Mouse (Mus musculus): Measurements from ENCODE around the gene Tbrg4. TPM values are rescaled to one million over a fixed set of nuclear protein-coding genes. Genes with fewer than 3 reads are reported as not detected.

Gene Tbrg4
- polyA plus RNA-seq (2014; fragmentation: Nextera tagmentation; extraction: Ambion mirVana): 40.0 and 46.3 TPM in 2 replicates

DNA sequence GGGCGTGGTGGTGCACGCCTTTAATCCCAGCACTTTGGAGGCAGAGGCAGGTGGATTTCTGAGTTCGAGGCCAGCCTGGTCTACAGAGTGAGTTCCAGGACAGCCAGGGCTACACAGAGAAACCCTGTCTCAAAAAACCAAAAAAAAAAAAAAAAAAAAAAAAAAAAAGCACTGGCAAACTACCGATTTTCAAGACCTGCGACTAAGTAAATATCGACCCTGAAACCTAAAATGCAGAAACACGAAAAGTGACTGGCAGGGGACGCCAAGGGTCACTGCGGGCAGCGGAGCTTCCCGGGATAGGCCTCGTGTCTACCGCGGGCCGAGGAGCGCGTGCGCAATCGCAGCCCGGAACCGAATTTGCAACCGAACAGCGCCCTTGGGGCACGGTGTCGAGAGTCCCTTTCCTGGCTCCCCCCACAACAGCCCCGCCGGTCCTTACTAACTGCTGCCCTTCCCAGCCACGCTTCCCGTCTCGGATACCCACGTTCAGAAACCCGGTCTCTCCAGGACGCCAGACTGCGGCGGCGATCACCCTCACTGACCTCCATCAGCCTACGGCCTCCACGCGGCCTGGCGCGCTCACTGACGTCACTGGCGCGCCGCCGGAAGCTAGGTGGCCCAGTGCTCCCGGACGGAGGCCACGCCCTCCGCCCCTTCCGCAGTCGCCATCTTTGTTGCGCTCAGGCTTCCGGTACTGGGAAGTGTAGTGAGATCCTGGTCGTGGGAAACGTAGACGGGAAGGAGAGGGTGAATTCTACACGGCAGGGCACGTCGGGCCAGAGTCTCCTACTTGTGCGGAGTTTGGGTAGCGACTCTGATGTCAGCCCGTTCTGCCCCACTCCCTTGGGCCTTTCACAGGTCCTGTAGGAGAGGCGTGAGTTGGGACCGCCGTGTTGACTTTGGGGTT, at the start of gene Tbrg4:
TSS of gene Tbrg4 (minus strand) at position 590 of the 910 bp plus-strand sequence.
- under 1% methylated on average over 66 of the region's 66 CpGs for WGBS

GRCm38 (mm10) chr11:6675402-6675801, 49.5 kb upstream of the Tbrg4 start:
- no peak for ATAC-seq (ENCODE audit: insufficient number of reproducible peaks, low FRiP score, low TSS enrichment, low read depth)
- DNase-seq (ENCODE audit: low spot score): no peak
- Histone ChIP-seq H3K27me3 (ENCODE audit: control insufficient read depth, insufficient read depth, low read length) (no peaks in the 10 kb centered on the region), H3K27ac (replicated peaks; ENCODE audit: low read depth, low read length) (no peak overlapping the region), H3K36me3 (ENCODE audit: control insufficient read depth, insufficient read depth, low read length) (no peaks in the 10 kb centered on the region), H3K4me1 (ENCODE audit: control insufficient read depth, insufficient read depth, low read length) (no peaks in the 10 kb centered on the region), H3K9me3 (ENCODE audit: control insufficient read depth, low read length) (no peaks in the 10 kb centered on the region), H3K4me2 (ENCODE audit: low read depth, severe bottlenecking) (no peak overlapping the region), H3K4me3 (ENCODE audit: low read depth, low read length) (no peak overlapping the region), H3K9ac (ENCODE audit: low read length) (no peak overlapping the region)
- WGBS: 59% methylated on average over 7 of the region's 7 CpGs

More for the DNA sequence above, at the start of gene Tbrg4:
- Histone ChIP-seq H3K9ac (ENCODE audit: low read length) (peak within 1 kb of the TSS; percentile 79), H3K4me3 (ENCODE audit: low read depth, low read length) (peak within 1 kb of the TSS; percentile 79), H3K4me1 (ENCODE audit: control insufficient read depth, insufficient read depth, low read length) (peaks cover 10% of the 10 kb centered on the region), H3K36me3 (ENCODE audit: control insufficient read depth, insufficient read depth, low read length) (peaks cover 19% of the 10 kb centered on the region; the same call in 1 of the 2 replicates), H3K9me3 (ENCODE audit: control insufficient read depth, low read length) (no peaks in the 10 kb centered on the region), H3K27ac (replicated peaks; ENCODE audit: low read depth, low read length) (peak within 1 kb of the TSS; percentile 77), H3K27me3 (ENCODE audit: control insufficient read depth, insufficient read depth, low read length) (no peaks in the 10 kb centered on the region), H3K4me2 (ENCODE audit: low read depth, severe bottlenecking) (peak within 1 kb of the TSS; percentile 89)
- DNase-seq (ENCODE audit: low spot score): peak; percentile 94
- peak; percentile 94 for ATAC-seq (ENCODE audit: insufficient number of reproducible peaks, low FRiP score, low TSS enrichment, low read depth)

- Histone ChIP-seq H3K4me1 (ENCODE audit: control insufficient read depth, insufficient read depth, low read length) (no peaks in the 10 kb centered on the region), H3K4me2 (ENCODE audit: low read depth, severe bottlenecking) (no peak overlapping the region), H3K27ac (replicated peaks; ENCODE audit: low read depth, low read length) (no peak overlapping the region), H3K27me3 (ENCODE audit: control insufficient read depth, insufficient read depth, low read length) (no peaks in the 10 kb centered on the region), H3K4me3 (ENCODE audit: low read depth, low read length) (no peak overlapping the region), H3K9me3 (ENCODE audit: control insufficient read depth, low read length) (no peaks in the 10 kb centered on the region), H3K36me3 (ENCODE audit: control insufficient read depth, insufficient read depth, low read length) (no peaks in the 10 kb centered on the region), H3K9ac (ENCODE audit: low read length) (no peak overlapping the region)
- 87% methylated on average over 9 of the region's 9 CpGs for WGBS
- ATAC-seq (ENCODE audit: insufficient number of reproducible peaks, low FRiP score, low TSS enrichment, low read depth): no peak
- no peak for DNase-seq (ENCODE audit: low spot score)
Observed at GRCm38 (mm10) chr11:6674701-6675100, 48.8 kb upstream of the Tbrg4 start.

- no peak overlapping the region for H3K4me2 ChIP-seq (ENCODE audit: low read depth, severe bottlenecking)
- DNase-seq (ENCODE audit: low spot score): no peak
- H3K27me3 ChIP-seq (ENCODE audit: control insufficient read depth, insufficient read depth, low read length): no peaks in the 10 kb centered on the region
- no peak overlapping the region for H3K27ac ChIP-seq (replicated peaks; ENCODE audit: low read depth, low read length)
- no peaks in the 10 kb centered on the region for H3K4me1 ChIP-seq (ENCODE audit: control insufficient read depth, insufficient read depth, low read length)
- 90% methylated on average over 4 of the region's 4 CpGs for whole genome bisulfite sequencing
- no peak overlapping the region for H3K4me3 ChIP-seq (ENCODE audit: low read depth, low read length)
- H3K9me3 ChIP-seq (ENCODE audit: control insufficient read depth, low read length): no peaks in the 10 kb centered on the region
- no peaks in the 10 kb centered on the region for H3K36me3 ChIP-seq (ENCODE audit: control insufficient read depth, insufficient read depth, low read length)
- no peak overlapping the region for H3K9ac ChIP-seq (ENCODE audit: low read length)
- ATAC-seq (ENCODE audit: insufficient number of reproducible peaks, low FRiP score, low TSS enrichment, low read depth): no peak
Observed at GRCm38 (mm10) chr11:6670826-6671225, 45.0 kb upstream of the Tbrg4 start.

GRCm38 (mm10) chr11:6670044-6670443, 44.2 kb upstream of the Tbrg4 start:
- no peaks in the 10 kb centered on the region for H3K36me3 ChIP-seq (ENCODE audit: control insufficient read depth, insufficient read depth, low read length)
- H3K9me3 ChIP-seq (ENCODE audit: control insufficient read depth, low read length): no peaks in the 10 kb centered on the region
- no peak overlapping the region for H3K4me3 ChIP-seq (ENCODE audit: low read depth, low read length)
- ATAC-seq (ENCODE audit: insufficient number of reproducible peaks, low FRiP score, low TSS enrichment, low read depth): no peak
- H3K27me3 ChIP-seq (ENCODE audit: control insufficient read depth, insufficient read depth, low read length): no peaks in the 10 kb centered on the region
- 34% methylated on average over 2 of the region's 2 CpGs for WGBS
- no peak for DNase-seq (ENCODE audit: low spot score)
- H3K4me2 ChIP-seq (ENCODE audit: low read depth, severe bottlenecking): no peak overlapping the region
- H3K4me1 ChIP-seq (ENCODE audit: control insufficient read depth, insufficient read depth, low read length): no peaks in the 10 kb centered on the region
- H3K27ac ChIP-seq (replicated peaks; ENCODE audit: low read depth, low read length): no peak overlapping the region
- no peak overlapping the region for H3K9ac ChIP-seq (ENCODE audit: low read length)

- WGBS: 65% methylated on average over 9 of the region's 9 CpGs
- Histone ChIP-seq H3K27ac (replicated peaks; ENCODE audit: low read depth, low read length) (no peak overlapping the region), H3K27me3 (ENCODE audit: control insufficient read depth, insufficient read depth, low read length) (no peaks in the 10 kb centered on the region), H3K4me1 (ENCODE audit: control insufficient read depth, insufficient read depth, low read length) (no peaks in the 10 kb centered on the region), H3K4me3 (ENCODE audit: low read depth, low read length) (no peak overlapping the region), H3K36me3 (ENCODE audit: control insufficient read depth, insufficient read depth, low read length) (no peaks in the 10 kb centered on the region), H3K4me2 (ENCODE audit: low read depth, severe bottlenecking) (no peak overlapping the region), H3K9ac (ENCODE audit: low read length) (no peak overlapping the region), H3K9me3 (ENCODE audit: control insufficient read depth, low read length) (no peaks in the 10 kb centered on the region)
- DNase-seq (ENCODE audit: low spot score) (no peak), ATAC-seq (ENCODE audit: insufficient number of reproducible peaks, low FRiP score, low TSS enrichment, low read depth) (no peak)
Observed at GRCm38 (mm10) chr11:6669041-6669440, 43.2 kb upstream of the Tbrg4 start.

DNA sequence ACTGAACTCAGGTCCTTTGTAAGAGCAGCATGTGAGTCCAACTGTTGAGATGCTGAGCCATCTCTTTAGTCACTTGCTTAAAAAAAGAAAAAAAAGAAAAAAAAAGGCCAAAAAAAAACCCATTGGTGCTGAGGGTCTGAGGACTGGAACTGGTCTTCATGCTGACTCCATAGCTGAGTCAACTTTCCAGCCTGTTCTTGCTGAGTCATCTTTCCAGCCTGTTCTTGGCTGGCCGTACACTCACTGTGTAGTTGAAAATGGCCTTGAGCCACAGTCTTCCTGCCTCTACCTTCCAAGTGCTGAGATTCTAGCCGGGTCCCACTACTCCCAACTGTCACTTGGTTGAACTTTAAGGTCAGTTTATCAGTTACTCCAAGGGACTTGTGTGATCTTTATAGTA, 40.8 kb upstream of the Tbrg4 start:
- no peak for ATAC-seq (ENCODE audit: insufficient number of reproducible peaks, low FRiP score, low TSS enrichment, low read depth)
- Histone ChIP-seq H3K4me3 (ENCODE audit: low read depth, low read length) (no peak overlapping the region), H3K27me3 (ENCODE audit: control insufficient read depth, insufficient read depth, low read length) (no peaks in the 10 kb centered on the region), H3K4me1 (ENCODE audit: control insufficient read depth, insufficient read depth, low read length) (no peaks in the 10 kb centered on the region), H3K4me2 (ENCODE audit: low read depth, severe bottlenecking) (no peak overlapping the region), H3K9ac (ENCODE audit: low read length) (no peak overlapping the region), H3K27ac (replicated peaks; ENCODE audit: low read depth, low read length) (no peak overlapping the region), H3K9me3 (ENCODE audit: control insufficient read depth, low read length) (no peaks in the 10 kb centered on the region), H3K36me3 (ENCODE audit: control insufficient read depth, insufficient read depth, low read length) (no peaks in the 10 kb centered on the region)
- no peak for DNase-seq (ENCODE audit: low spot score)
- WGBS: 81% methylated on average over 2 of the region's 2 CpGs

DNA sequence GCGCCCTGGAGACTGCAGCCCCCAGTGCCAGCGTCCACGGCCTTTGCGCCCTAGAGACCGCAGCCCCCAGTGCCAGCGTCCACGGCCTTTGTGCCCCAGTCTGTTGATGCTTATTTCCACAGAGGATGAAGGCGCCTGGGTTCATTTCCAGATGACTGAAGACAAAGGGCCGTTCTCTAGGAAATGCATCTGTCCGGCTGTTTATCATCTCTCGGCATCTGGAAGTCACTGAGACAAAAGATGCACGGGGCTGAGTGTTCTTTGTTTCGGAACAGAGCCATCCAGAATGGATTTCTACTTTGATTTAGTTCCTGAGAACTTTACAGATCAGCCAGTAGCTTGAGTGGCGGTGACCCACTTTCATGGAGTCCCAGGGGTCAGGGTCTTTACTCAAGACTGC, 35.3 kb upstream of the Tbrg4 start:
- no peaks in the 10 kb centered on the region for H3K4me1 ChIP-seq (ENCODE audit: control insufficient read depth, insufficient read depth, low read length)

More for the DNA sequence above, 35.3 kb upstream of the Tbrg4 start:
- DNase-seq (ENCODE audit: low spot score) (no peak), ATAC-seq (ENCODE audit: insufficient number of reproducible peaks, low FRiP score, low TSS enrichment, low read depth) (no peak)
- no peak overlapping the region for H3K9ac ChIP-seq (ENCODE audit: low read length)
- 86% methylated on average over 14 of the region's 14 CpGs for WGBS
- no peak overlapping the region for H3K4me2 ChIP-seq (ENCODE audit: low read depth, severe bottlenecking)
- no peaks in the 10 kb centered on the region for H3K9me3 ChIP-seq (ENCODE audit: control insufficient read depth, low read length)
- H3K4me3 ChIP-seq (ENCODE audit: low read depth, low read length): no peak overlapping the region
- H3K27ac ChIP-seq (replicated peaks; ENCODE audit: low read depth, low read length): no peak overlapping the region
- H3K27me3 ChIP-seq (ENCODE audit: control insufficient read depth, insufficient read depth, low read length): no peaks in the 10 kb centered on the region
- no peaks in the 10 kb centered on the region for H3K36me3 ChIP-seq (ENCODE audit: control insufficient read depth, insufficient read depth, low read length)

Measured in limb, embryonic 11.5 days (tissue).